12 mouse cellular contexts compared by ENCODE assay signal in the genomic region with DNA sequence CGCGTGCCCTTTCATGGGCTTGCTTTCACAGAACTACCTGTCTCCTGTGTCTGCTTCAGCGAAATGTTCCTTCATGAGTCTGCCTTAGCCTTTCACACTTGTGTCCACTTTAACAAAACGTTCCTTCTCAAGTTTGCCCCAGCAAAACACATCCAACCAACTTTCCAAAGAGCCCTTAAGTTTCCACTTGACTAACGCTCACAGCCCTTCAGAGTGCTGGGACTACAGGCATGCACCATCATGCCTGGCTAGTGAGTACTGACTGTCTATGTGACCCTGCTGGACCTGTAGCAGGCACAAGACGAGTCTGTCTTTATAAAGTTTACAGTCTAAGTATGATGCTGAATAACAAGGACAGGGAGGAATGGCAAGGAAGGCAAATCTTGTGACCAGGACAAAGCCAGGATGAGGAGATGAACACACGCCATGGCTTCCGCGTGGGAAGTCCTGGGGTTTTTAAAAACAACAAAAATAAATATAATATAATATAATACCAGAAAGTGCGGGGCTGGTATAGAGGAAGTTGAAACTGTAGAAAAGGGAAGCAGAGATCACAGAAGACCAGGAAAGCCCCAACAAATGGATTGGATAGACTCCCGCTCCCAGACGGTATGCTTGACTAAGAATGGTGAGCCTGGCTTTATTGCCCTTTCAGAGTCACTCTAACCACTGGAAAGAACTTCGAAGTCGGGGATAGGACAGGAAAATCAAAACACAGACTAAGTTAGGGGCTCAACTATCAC.
DNase-seq lines count a peak whose midpoint lies in the region; ATAC-seq and TF ChIP-seq lines count a peak whose summit lies in the region.
"Had no signal": no experiment of that assay in that cellular context is flagged by ENCODE, and none has a peak within 500 bp of the region (broad histone marks: within the 10 kb centered on the region; RNA-seq: fewer than 3 reads in every experiment).

No protein-coding gene starts in this region.

- no peak for ATAC-seq in heart, embryonic 14.5 days (ENCODE audit: insufficient number of reproducible peaks, insufficient read depth, low FRiP score, low read depth)
- peak; percentile 68 for ATAC-seq in granulocyte monocyte progenitor cell, adult 5-6 weeks (replicated peaks; ENCODE audit: poor library complexity, severe bottlenecking)
- ATAC-seq in megakaryocyte, adult 5-6 weeks (ENCODE audit: poor library complexity, severe bottlenecking), result peak; percentile 49; the same call in 1 of the 2 replicates
- ATAC-seq: activated CD4-positive, CD25-positive, alpha-beta regulatory T cell, adult 4 months had no signal

- no peak for DNase-seq in heart, adult 18-20 months
- DNase-seq in limb, embryonic 10.5 days (ENCODE audit: low spot score), result no peak
- DNase-seq in thymus, postnatal 4 days, result no peak
- no peak for DNase-seq in right cerebral cortex, postnatal 36 days (ENCODE audit: low spot score in 2 of 2)
- DNase-seq: kidney, adult 18-20 months; spleen, adult 18-20 months had no signal

- no peak for TF ChIP-seq POLR2A in ES-Bruce4 (IDR thresholded peaks at IDR 0.05; ENCODE audit: insufficient read depth, low read length)

- H3K9ac ChIP-seq in heart, embryonic 14.5 days (ENCODE audit: low read length), result no peak overlapping the region
- H3K9ac ChIP-seq in ES-Bruce4 (ENCODE audit: low read depth, poor library complexity, severe bottlenecking), result no peak overlapping the region
- H3K9ac ChIP-seq: liver, embryonic 14.5 days had no signal

- H3K4me1 ChIP-seq in heart, embryonic 14.5 days (ENCODE audit: control insufficient read depth in 2 of 2, insufficient read depth in 2 of 2, low read length in 2 of 2), result peaks cover 2 to 23% of the 10 kb centered on the region in 2 experiments
- peaks cover 3% of the 10 kb centered on the region for H3K4me1 ChIP-seq in ES-Bruce4 (ENCODE audit: control insufficient read depth, insufficient read depth, low read length)
- H3K4me1 ChIP-seq in limb, embryonic 10.5 days, result peaks cover 13% of the 10 kb centered on the region; the same call in 1 of the 2 replicates

- no peak for TF ChIP-seq EP300 in ES-Bruce4 (IDR thresholded peaks at IDR 0.05; ENCODE audit: insufficient read depth, low read depth, low read length)

- H3K27ac ChIP-seq in heart, embryonic 14.5 days (replicated peaks in 1 of 2; ENCODE audit: control insufficient read depth in 1 of 2, insufficient read depth in 1 of 2, low read depth in 2 of 2, low read length in 2 of 2), result peak overlapping the region; percentile 54 to 77
- peak overlapping the region; percentile 4; the same call in 1 of the 2 replicates for H3K27ac ChIP-seq in ES-Bruce4 (ENCODE audit: insufficient read depth, low read length)
- H3K27ac ChIP-seq in limb, embryonic 10.5 days, result no peak overlapping the region
- H3K27ac ChIP-seq: liver, embryonic 14.5 days had no signal

- H3K9me3 ChIP-seq in heart, embryonic 14.5 days (ENCODE audit: control insufficient read depth, low read length), result no peaks in the 10 kb centered on the region
- no peaks in the 10 kb centered on the region for H3K9me3 ChIP-seq in ES-Bruce4 (replicated peaks; ENCODE audit: control insufficient read depth, insufficient read depth, low read length, poor library complexity, severe bottlenecking)
- H3K9me3 ChIP-seq in limb, embryonic 10.5 days (replicated peaks), result no peaks in the 10 kb centered on the region

- no peak overlapping the region for H3K4me3 ChIP-seq in heart, embryonic 14.5 days (ENCODE audit: control insufficient read depth in 1 of 2, insufficient read depth in 1 of 2, low read depth in 1 of 2, low read length in 2 of 2)
- H3K4me3 ChIP-seq in ES-Bruce4 (ENCODE audit: low read depth, low read length), result peak overlapping the region; percentile 3; the same call in 1 of the 2 replicates
- H3K4me3 ChIP-seq in limb, embryonic 10.5 days, result no peak overlapping the region

- H3K36me3 ChIP-seq in heart, embryonic 14.5 days (ENCODE audit: control insufficient read depth, insufficient read depth, low read length), result no peaks in the 10 kb centered on the region
- no peaks in the 10 kb centered on the region for H3K36me3 ChIP-seq in ES-Bruce4 (ENCODE audit: control insufficient read depth, insufficient read depth, low read length, poor library complexity, severe bottlenecking)
- H3K36me3 ChIP-seq in limb, embryonic 10.5 days, result peaks cover 11% of the 10 kb centered on the region

- no peak for TF ChIP-seq CTCF in ES-Bruce4 (IDR thresholded peaks at IDR 0.05; ENCODE audit: low read depth, low read length)

- H3K4me2 ChIP-seq in heart, embryonic 14.5 days (ENCODE audit: low read length), result no peak overlapping the region

- no peaks in the 10 kb centered on the region for H3K27me3 ChIP-seq in heart, embryonic 14.5 days (ENCODE audit: control insufficient read depth, insufficient read depth, low read length)
- H3K27me3 ChIP-seq in ES-Bruce4 (ENCODE audit: control insufficient read depth, insufficient read depth, low read length, poor library complexity, severe bottlenecking), result no peaks in the 10 kb centered on the region
- H3K27me3 ChIP-seq in limb, embryonic 10.5 days (ENCODE audit: low read depth, poor library complexity, severe bottlenecking), result no peaks in the 10 kb centered on the region

- WGBS in heart, embryonic 14.5 days, result 81% methylated on average over 14 of the region's 14 CpGs
- 90% methylated on average over 14 of the region's 14 CpGs for WGBS in limb, embryonic 10.5 days
